8 mouse cellular contexts compared by ENCODE assay signal in genomic region chr12:83921535-83922381, GRCm38 (mm10). TPM values are rescaled to one million over a fixed set of nuclear protein-coding genes. Genes with fewer than 3 reads are reported as not detected.
DNase-seq lines count a peak whose midpoint lies in the region; ATAC-seq and TF ChIP-seq lines count a peak whose summit lies in the region.

Gene Numb (minus strand): TSS chr12:83921934.

- H3K36me3 ChIP-seq in C2C12 (ENCODE audit: control insufficient read depth, insufficient read depth) (peaks cover 6% of the 10 kb centered on the region), myocyte (ENCODE audit: control insufficient read depth, insufficient read depth) (no peaks in the 10 kb centered on the region)
- H3K36me3 ChIP-seq in erythroblast, embryonic 14.5 days (ENCODE audit: control insufficient read depth) = peaks cover 3% of the 10 kb centered on the region
- H3K36me3 ChIP-seq in heart, embryonic 11.5 days (ENCODE audit: control insufficient read depth, insufficient read depth, low read length) = no peaks in the 10 kb centered on the region
- H3K36me3 ChIP-seq in kidney, embryonic 16.5 days (ENCODE audit: insufficient read depth, low read length) = peaks cover under 1% of the 10 kb centered on the region; the same call in 1 of the 2 replicates
- no peaks in the 10 kb centered on the region for H3K36me3 ChIP-seq in liver, adult 2 months (ENCODE audit: control insufficient read depth, insufficient read depth, low read length)
- no peaks in the 10 kb centered on the region for H3K36me3 ChIP-seq in splenic B cell, adult 2 months (ENCODE audit: control insufficient read depth, insufficient read depth, low read length, poor library complexity, severe bottlenecking)

- TF ChIP-seq POLR2A in brain, embryonic 14.5 days (IDR thresholded peaks at IDR 0.05; ENCODE audit: borderline replicate concordance, extremely low read depth, insufficient read depth, insufficient read length, poor library complexity, severe bottlenecking) = peak; percentile 52; the same call in 1 of the 2 replicates
- TF ChIP-seq POLR2A in liver, adult 2 months (IDR thresholded peaks at IDR 0.05; ENCODE audit: extremely low read depth, insufficient read depth, low read length) = peak; percentile 97
- TF ChIP-seq POLR2A in myocyte (IDR thresholded peaks at IDR 0.05; ENCODE audit: insufficient read length, low read depth) = peak; percentile 82

- peaks cover 22% of the 10 kb centered on the region for H3K4me1 ChIP-seq in erythroblast, embryonic 14.5 days (ENCODE audit: control insufficient read depth)
- H3K4me1 ChIP-seq in heart, embryonic 11.5 days (ENCODE audit: control insufficient read depth, insufficient read depth, low read length) = peaks cover 29% of the 10 kb centered on the region
- peaks cover 45% of the 10 kb centered on the region for H3K4me1 ChIP-seq in kidney, embryonic 16.5 days (ENCODE audit: insufficient read depth, low read length)
- H3K4me1 ChIP-seq in liver, adult 2 months (ENCODE audit: control insufficient read depth, insufficient read depth, low read length) = peaks cover 27% of the 10 kb centered on the region

- under 1% methylated on average over 58 of the region's 63 CpGs for WGBS in heart, embryonic 11.5 days (ENCODE audit: insufficient replicate concordance)
- under 1% methylated on average over 44 of the region's 63 CpGs for WGBS in kidney, embryonic 16.5 days
- WGBS in liver, adult 2 months = under 1% methylated on average over 60 of the region's 63 CpGs

- peak within 1 kb of the TSS; percentile 95 for H3K9ac ChIP-seq in heart, embryonic 11.5 days (ENCODE audit: low read depth, low read length)
- H3K9ac ChIP-seq in kidney, embryonic 16.5 days (replicated peaks; ENCODE audit: low read length) = peak within 1 kb of the TSS; percentile 78
- H3K9ac ChIP-seq in liver, adult 2 months (ENCODE audit: low read depth, low read length) = peak within 1 kb of the TSS; percentile 98

- peak within 1 kb of the TSS; percentile 89 for H3K4me2 ChIP-seq in heart, embryonic 11.5 days
- H3K4me2 ChIP-seq in kidney, embryonic 16.5 days (replicated peaks; ENCODE audit: low read depth, low read length) = peak within 1 kb of the TSS; percentile 90
- peak within 1 kb of the TSS; percentile 89 for H3K4me2 ChIP-seq in myocyte (ENCODE audit: low read depth)

- H3K9me3 ChIP-seq in erythroblast, embryonic 14.5 days (ENCODE audit: control insufficient read depth, low read length) = no peaks in the 10 kb centered on the region
- no peaks in the 10 kb centered on the region for H3K9me3 ChIP-seq in heart, embryonic 11.5 days (replicated peaks; ENCODE audit: control insufficient read depth, low read length)
- no peaks in the 10 kb centered on the region for H3K9me3 ChIP-seq in kidney, embryonic 16.5 days (ENCODE audit: low read length)

- H3ac ChIP-seq in C2C12 (ENCODE audit: control insufficient read depth, insufficient read length, low read depth) (peak within 1 kb of the TSS; percentile 79), myocyte (ENCODE audit: control insufficient read depth, insufficient read length) (peak within 1 kb of the TSS; percentile 60)

- H3K79me2 ChIP-seq in C2C12 (ENCODE audit: control insufficient read depth, insufficient read depth) (peaks cover 35% of the 10 kb centered on the region), myocyte (ENCODE audit: control insufficient read depth, insufficient read depth) (peaks cover 12% of the 10 kb centered on the region)
- peaks cover 16% of the 10 kb centered on the region; the same call in 1 of the 2 replicates for H3K79me2 ChIP-seq in liver, adult 2 months (ENCODE audit: control insufficient read depth, insufficient read depth, low read length)

- peak; percentile 99 for ATAC-seq in heart, embryonic 11.5 days (replicated peaks; ENCODE audit: insufficient number of reproducible peaks, low FRiP score, low TSS enrichment)
- ATAC-seq in kidney, embryonic 16.5 days (ENCODE audit: low FRiP score, low TSS enrichment) = peak; percentile 100

- TF ChIP-seq CTCF in C2C12 (IDR thresholded peaks at IDR 0.05; ENCODE audit: control insufficient read depth, insufficient read depth, insufficient read length) = no peak
- TF ChIP-seq CTCF in brain, embryonic 14.5 days (IDR thresholded peaks at IDR 0.05; ENCODE audit: borderline replicate concordance, extremely low read depth, insufficient read depth, insufficient read length) = no peak
- no peak for TF ChIP-seq CTCF in liver, adult 2 months (IDR thresholded peaks at IDR 0.05; ENCODE audit: low read depth, low read length)

- peaks cover 3% of the 10 kb centered on the region for H3K79me3 ChIP-seq in C2C12 (ENCODE audit: low read depth)

- peak; percentile 100 for DNase-seq in brain, embryonic 14.5 days (ENCODE audit: low read depth)
- peak; percentile 99 for DNase-seq in liver, adult 2 months (ENCODE audit: extremely low read depth, low read depth, low spot score)
- DNase-seq in splenic B cell, adult 2 months (ENCODE audit: low read depth, low spot score) = peak; percentile 99

- H3K27me3 ChIP-seq in C2C12 (ENCODE audit: control insufficient read depth, insufficient read depth, insufficient read length) = no peaks in the 10 kb centered on the region
- peaks cover 5% of the 10 kb centered on the region for H3K27me3 ChIP-seq in erythroblast, embryonic 14.5 days (ENCODE audit: control insufficient read depth)
- H3K27me3 ChIP-seq in heart, embryonic 11.5 days (ENCODE audit: control insufficient read depth, insufficient read depth, low read length) = no peaks in the 10 kb centered on the region
- no peaks in the 10 kb centered on the region for H3K27me3 ChIP-seq in kidney, embryonic 16.5 days (ENCODE audit: insufficient read depth, low read length)
- no peaks in the 10 kb centered on the region for H3K27me3 ChIP-seq in liver, adult 2 months (ENCODE audit: control insufficient read depth, insufficient read depth, low read length)
- no peaks in the 10 kb centered on the region for H3K27me3 ChIP-seq in myocyte (ENCODE audit: control insufficient read depth, insufficient read depth, insufficient read length)
- H3K27me3 ChIP-seq in splenic B cell, adult 2 months (ENCODE audit: control insufficient read depth, insufficient read depth, low read length, poor library complexity, severe bottlenecking) = no peaks in the 10 kb centered on the region

- peak within 1 kb of the TSS; percentile 90 for H3K27ac ChIP-seq in heart, embryonic 11.5 days (ENCODE audit: low read depth, low read length)
- H3K27ac ChIP-seq in kidney, embryonic 16.5 days (ENCODE audit: low read length) = peak within 1 kb of the TSS; percentile 94
- peak within 1 kb of the TSS; percentile 89 for H3K27ac ChIP-seq in liver, adult 2 months (replicated peaks; ENCODE audit: insufficient read depth, low read depth, low read length)

- H3K4me3 ChIP-seq in C2C12 (ENCODE audit: insufficient read depth, poor library complexity, severe bottlenecking) (peak within 1 kb of the TSS; percentile 89), myocyte (peak within 1 kb of the TSS; percentile 35)
- peak within 1 kb of the TSS; percentile 96 for H3K4me3 ChIP-seq in erythroblast, embryonic 14.5 days (replicated peaks)
- peak within 1 kb of the TSS; percentile 97 for H3K4me3 ChIP-seq in heart, embryonic 11.5 days (ENCODE audit: low read depth, low read length)
- H3K4me3 ChIP-seq in kidney, embryonic 16.5 days (ENCODE audit: low read length) = peak within 1 kb of the TSS; percentile 68
- H3K4me3 ChIP-seq in liver, adult 2 months (ENCODE audit: insufficient read depth, low read depth, low read length) = peak within 1 kb of the TSS; percentile 86

TF ChIP-seq in C2C12, 6 proteins besides CTCF, POLR2A, EP300 and RAD21:
- peak; percentile 25 for TF ChIP-seq MAX (IDR thresholded peaks at IDR 0.05)
- TF ChIP-seq CEBPB (IDR thresholded peaks at IDR 0.05; ENCODE audit: low read depth) = peak; percentile 33
- no peak for TF ChIP-seq MYOG (IDR thresholded peaks at IDR 0.05; ENCODE audit: control insufficient read depth, extremely low read depth, insufficient read length)
- TF ChIP-seq MYOD1 (IDR thresholded peaks at IDR 0.05; ENCODE audit: control insufficient read depth, insufficient read length, low read depth) = no peak

TF ChIP-seq in myocyte, 11 proteins besides CTCF, POLR2A, EP300 and RAD21:
- TF ChIP-seq CEBPB (IDR thresholded peaks at IDR 0.05; ENCODE audit: insufficient read depth, poor library complexity, severe bottlenecking) (0 out of 2 replicates have a peak, but pooled peaks have one; percentile 9), E2F4 (IDR thresholded peaks at IDR 0.05; ENCODE audit: insufficient read depth) (no peak), POLR2AphosphoS2 (IDR thresholded peaks at IDR 0.05; ENCODE audit: insufficient read length, low read depth) (peak; percentile 89), MYOD1 (IDR thresholded peaks at IDR 0.05; ENCODE audit: control insufficient read depth in 1 of 3, insufficient read length in 2 of 3, low read depth in 2 of 3) (no peak), TCF3 (IDR thresholded peaks at IDR 0.05; ENCODE audit: insufficient read length, low read depth) (peak; percentile 34), SRF (IDR thresholded peaks at IDR 0.05; ENCODE audit: control insufficient read depth, insufficient read length, low read depth) (peak; percentile 82), TCF12 (IDR thresholded peaks at IDR 0.05; ENCODE audit: insufficient read depth, poor library complexity, severe bottlenecking) (no peak), MYOG (IDR thresholded peaks at IDR 0.05; ENCODE audit: control insufficient read depth in 1 of 3, insufficient read depth in 1 of 3, insufficient read length in 2 of 3, low read depth in 2 of 3) (peak in 1 of 3 experiments; percentile 6), REST (IDR thresholded peaks at IDR 0.05; ENCODE audit: insufficient read depth, insufficient read length) (no peak), MAX (IDR thresholded peaks at IDR 0.05; ENCODE audit: low read depth) (no peak)

RNA-seq across cellular contexts. Expression of gene Numb, which starts in this region (rescaled TPM):
- polyA plus RNA-seq in C2C12 (2012; fragmentation: generic; extraction: Trizol) (11.2 TPM), myocyte (2012; fragmentation: generic; extraction: Trizol) (10.0 TPM)
- 36.7 and 44.7 TPM in 2 replicates for polyA plus RNA-seq in brain, embryonic 14.5 days (2012; rRNA removed)
- 0.85 and 0.86 TPM in 2 replicates for polyA plus RNA-seq in erythroblast, embryonic 14.5 days (2012)
- polyA plus RNA-seq in heart, embryonic 11.5 days (2014; fragmentation: Nextera tagmentation; extraction: Ambion mirVana) = 34.3 and 41.7 TPM in 2 replicates
- 44.3 and 51.6 TPM in 2 replicates for polyA plus RNA-seq in kidney, embryonic 16.5 days (2015; fragmentation: Nextera tagmentation; extraction: Ambion mirVana)
- total RNA-seq in liver, adult 2 months (2014; rRNA removed) = 20.2 and 21.3 TPM in 2 replicates
- polyA plus RNA-seq in liver, adult 2 months (2012; rRNA removed) = 38.5 and 46.7 TPM in 2 replicates

Comparison
In these comparisons a context has a peak if more than half of its experiments do, and no peak if none do; other contexts are left out.
1. Peak in every context shown above with its lines: DNase-seq, ATAC-seq, H3K4me3 ChIP-seq and H3K27ac ChIP-seq.
2. H3K4me3 ChIP-seq: peak in every context shown above with its lines; median percentile 97 in heart, embryonic 11.5 days; 96 in erythroblast, embryonic 14.5 days; 89 in C2C12; 86 in liver, adult 2 months; 68 in kidney, embryonic 16.5 days; 35 in myocyte.